Mouse (Mus musculus) intestine, embryonic 14.5 days (tissue): ENCODE data around the gene Nr1h5. TPM values are rescaled to one million over a fixed set of nuclear protein-coding genes. Genes with fewer than 3 reads are reported as not detected.

Source experiments
- ATAC-seq: fragments of 200-750 bp; cut with Nextera tagmentation; replicated peaks from 2 replicates; pipeline ENCODE4 v1.8.0; 2017; ENCODE audit warnings: low read depth, moderate number of reproducible peaks, moderate TSS enrichment, moderate library complexity; ENCODE audit not compliant: low FRiP score, low TSS enrichment
- DNase-seq: peaks from one replicate; pipeline ENCODE4 v3.0.0-alpha.2; 2018; ENCODE audit warnings: low spot score
- H3K27ac ChIP-seq: fragments of 300-500 bp; sonication (generic); 2 replicates; pipeline ENCODE4 v1.5.1; 2014; ENCODE audit warnings: low read depth, mild to moderate bottlenecking, control low read depth
- H3K27me3 ChIP-seq: fragments of 300-500 bp; sonication (generic); replicated peaks from 2 replicates; pipeline ENCODE4 v1.6.1; 2014; ENCODE audit warnings: low read length, control low read depth; ENCODE audit not compliant: control insufficient read depth, insufficient read depth
- H3K36me3 ChIP-seq: fragments of 300-500 bp; sonication (generic); 2 replicates; pipeline ENCODE4 v1.6.1; 2014; ENCODE audit warnings: low read length, control low read depth; ENCODE audit not compliant: control insufficient read depth, insufficient read depth
- H3K4me1 ChIP-seq: fragments of 300-500 bp; sonication (generic); replicated peaks from 2 replicates; pipeline ENCODE4 v1.6.1; 2014; ENCODE audit warnings: low read length, control low read depth, mixed read lengths; ENCODE audit not compliant: control insufficient read depth, insufficient read depth
- H3K4me2 ChIP-seq: fragments of 300-500 bp; sonication (generic); 2 replicates; pipeline ENCODE4 v1.6.1; 2014; ENCODE audit warnings: low read length
- H3K4me3 ChIP-seq: fragments of 300-500 bp; sonication (generic); 2 replicates; pipeline ENCODE4 v1.5.1; 2014; ENCODE audit warnings: low read depth, low read length, control low read depth, mixed read lengths
- H3K9ac ChIP-seq: fragments of 300-500 bp; sonication (generic); 2 replicates; pipeline ENCODE4 v1.6.1; 2014; ENCODE audit warnings: mild to moderate bottlenecking, low read length
- H3K9me3 ChIP-seq: fragments of 300-500 bp; sonication (generic); 2 replicates; pipeline ENCODE4 v1.6.1; 2016; ENCODE audit warnings: low read length, control low read depth; ENCODE audit not compliant: control insufficient read depth
- WGBS: fragments of 180-500 bp; shearing (Covaris S2); extraction: QIAGEN DNeasy Blood & Tissue Kit; methylation state at CpG from one replicate; pipeline ENCODE4 v1.1.7; 2014; 5-methylcytosine and 5-hydroxymethylcytosine counted together
- polyA plus RNA-seq: library from polyadenylated mRNA; unstranded; fragments of >200 nt; fragmentation: Nextera tagmentation; extraction: Ambion mirVana; gene quantifications from 2 replicates; pipeline ENCODE4 v1.2.1, GENCODE M21; 2014

Nr1h5 gene
- polyA plus RNA-seq, 1 experiment from 2014 or later, result not detected

GRCm38 (mm10) chr3:102946312-102946711 lies 17.6 kb downstream of the Nr1h5 start:
- no peaks in the 10 kb centered on the region for H3K9me3 ChIP-seq
- no peak overlapping the region for H3K9ac ChIP-seq
- no peak overlapping the region for H3K4me3 ChIP-seq
- ATAC-seq (no peak), DNase-seq (no peak)
- WGBS, result 84% methylated on average over 3 of the region's 3 CpGs
- H3K4me1 ChIP-seq, result no peaks in the 10 kb centered on the region
- H3K27me3 ChIP-seq, result no peaks in the 10 kb centered on the region
- no peaks in the 10 kb centered on the region for H3K36me3 ChIP-seq
- H3K4me2 ChIP-seq, result no peak overlapping the region
- no peak overlapping the region for H3K27ac ChIP-seq

- WGBS, result 100% methylated on average over 1 of the region's 1 CpGs
Measured at GRCm38 (mm10) chr3:102938100-102938499, 25.8 kb downstream of the Nr1h5 start.

GRCm38 (mm10) chr3:102935451-102936354 lies 28.2 kb downstream of the Nr1h5 start, which contains the start of gene Sycp1:
Gene Sycp1, minus strand, starts transcription at chr3:102936100.
- no peak within 1 kb of the TSS for H3K9ac ChIP-seq
- ATAC-seq (no peak), DNase-seq (no peak)
- no peaks in the 10 kb centered on the region for H3K4me1 ChIP-seq
- WGBS, result 91% methylated on average over 78 of the region's 78 CpGs
- no peak within 1 kb of the TSS for H3K27ac ChIP-seq
- no peak within 1 kb of the TSS for H3K4me2 ChIP-seq
- H3K36me3 ChIP-seq, result no peaks in the 10 kb centered on the region
- H3K4me3 ChIP-seq, result no peak within 1 kb of the TSS
- no peaks in the 10 kb centered on the region for H3K27me3 ChIP-seq
- no peaks in the 10 kb centered on the region for H3K9me3 ChIP-seq

More at GRCm38 (mm10) chr3:102938100-102938499, 25.8 kb downstream of the Nr1h5 start:
- no peaks in the 10 kb centered on the region for H3K27me3 ChIP-seq
- DNase-seq (no peak), ATAC-seq (no peak)
- no peaks in the 10 kb centered on the region for H3K9me3 ChIP-seq
- H3K4me1 ChIP-seq, result no peaks in the 10 kb centered on the region
- no peaks in the 10 kb centered on the region for H3K36me3 ChIP-seq
- no peak overlapping the region for H3K27ac ChIP-seq
- no peak overlapping the region for H3K4me2 ChIP-seq
- no peak overlapping the region for H3K4me3 ChIP-seq
- H3K9ac ChIP-seq, result no peak overlapping the region

- WGBS, result 86% methylated on average over 1 of the region's 1 CpGs
Measured at GRCm38 (mm10) chr3:102899136-102899535, 64.8 kb downstream of the Nr1h5 start.

More at GRCm38 (mm10) chr3:102899136-102899535, 64.8 kb downstream of the Nr1h5 start:
- no peaks in the 10 kb centered on the region for H3K36me3 ChIP-seq
- no peaks in the 10 kb centered on the region for H3K9me3 ChIP-seq
- no peaks in the 10 kb centered on the region for H3K27me3 ChIP-seq
- no peak overlapping the region for H3K4me2 ChIP-seq
- H3K9ac ChIP-seq, result no peak overlapping the region
- no peak overlapping the region for H3K27ac ChIP-seq
- no peak for DNase-seq
- ATAC-seq, result no peak
- H3K4me1 ChIP-seq, result no peaks in the 10 kb centered on the region
- H3K4me3 ChIP-seq, result no peak overlapping the region

Other genes with a start within 250 kb of the Nr1h5 start
- 24.1 and 25.1 TPM in 2 replicates for gene Tspan2, start 229.6 kb downstream of the Nr1h5 start, polyA plus RNA-seq
- 0.16 and 0.19 TPM in 2 replicates for gene Tshb, start 181.4 kb downstream of the Nr1h5 start, polyA plus RNA-seq
- not detected in 2 replicates for gene Sycp1, start 28.0 kb downstream of the Nr1h5 start, polyA plus RNA-seq
- gene Sike1, start 31.6 kb upstream of the Nr1h5 start, polyA plus RNA-seq, result 54.3 and 61.3 TPM in 2 replicates
- 378 and 381 TPM in 2 replicates for gene Csde1, start 56.3 kb upstream of the Nr1h5 start, polyA plus RNA-seq
- gene Nras, start 94.2 kb upstream of the Nr1h5 start, polyA plus RNA-seq, result 103 and 122 TPM in 2 replicates
- gene Ampd1, start 109.9 kb upstream of the Nr1h5 start, polyA plus RNA-seq, result not detected in 2 replicates
- 3.4 and 5.4 TPM in 2 replicates for gene Dennd2c, start 138.5 kb upstream of the Nr1h5 start, polyA plus RNA-seq
- gene Bcas2, start 207.5 kb upstream of the Nr1h5 start, polyA plus RNA-seq, result 189 and 195 TPM in 2 replicates